8 mouse cellular contexts compared by ENCODE assay signal in the genomic region with DNA sequence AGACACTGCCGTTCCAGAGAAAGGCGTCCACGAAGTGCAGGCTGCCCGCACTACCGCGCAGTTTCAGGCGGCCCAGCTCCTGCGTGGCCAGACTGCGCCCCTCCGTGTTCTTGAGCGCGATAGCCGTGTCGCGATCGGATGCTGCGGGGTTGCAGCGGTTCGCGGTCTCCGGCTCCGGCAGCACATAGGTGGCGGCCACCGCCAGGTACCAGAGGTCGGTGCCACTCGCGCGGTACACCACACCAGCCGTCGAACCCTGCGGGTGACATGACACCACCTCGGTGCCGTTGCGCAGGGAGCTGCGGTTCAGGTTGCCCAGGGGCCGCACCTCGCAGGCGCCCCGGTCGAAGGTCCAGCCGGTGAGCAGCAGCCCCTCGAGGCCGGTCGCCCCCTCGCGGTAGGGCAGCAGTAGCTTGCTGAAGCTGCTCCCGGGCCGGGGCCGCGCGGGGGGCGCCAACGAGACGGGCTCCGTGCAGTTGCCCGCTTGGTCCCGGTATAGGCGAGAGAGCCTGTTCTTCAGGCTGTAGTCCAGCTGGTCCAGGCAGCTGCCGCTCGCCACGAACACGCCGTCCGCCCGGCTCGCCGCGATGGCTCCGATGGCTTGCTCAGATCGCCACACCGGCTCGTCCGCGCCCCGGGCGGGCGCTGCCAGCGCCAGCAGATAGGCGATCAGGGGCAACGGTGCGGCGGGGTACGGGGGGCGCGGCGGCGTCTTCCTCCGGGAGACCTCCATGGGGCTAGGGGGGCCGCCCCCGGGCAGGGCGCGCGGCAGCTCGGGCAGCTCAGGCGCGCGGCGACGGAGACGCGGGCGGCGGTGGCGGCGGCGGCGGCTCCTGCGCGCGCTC. TPM values are rescaled to one million over a fixed set of nuclear protein-coding genes. Genes with fewer than 3 reads are reported as not detected.
A peak's percentile ranks its signal among the peaks of the same experiment; 100 is the strongest.
DNase-seq lines count a peak whose midpoint lies in the region; ATAC-seq and TF ChIP-seq lines count a peak whose summit lies in the region.

No protein-coding gene starts in this region.

- peaks cover 40% of the 10 kb centered on the region for H3K27me3 ChIP-seq in heart, embryonic 16.5 days (ENCODE audit: control insufficient read depth, insufficient read depth, low read length)
- H3K27me3 ChIP-seq in lung, postnatal 0 days (replicated peaks; ENCODE audit: insufficient read depth, low read length) = peaks cover 6% of the 10 kb centered on the region; the same call in 1 of the 2 replicates

- no peaks in the 10 kb centered on the region for H3K36me3 ChIP-seq in heart, embryonic 16.5 days (ENCODE audit: control insufficient read depth, insufficient read depth)
- no peaks in the 10 kb centered on the region for H3K36me3 ChIP-seq in lung, postnatal 0 days (ENCODE audit: insufficient read depth, low read length)

- H3K9me3 ChIP-seq in heart, embryonic 16.5 days (replicated peaks; ENCODE audit: control insufficient read depth, low read length) = no peaks in the 10 kb centered on the region
- H3K9me3 ChIP-seq in lung, postnatal 0 days (ENCODE audit: low read length) = no peaks in the 10 kb centered on the region

- peak; percentile 69 for TF ChIP-seq CTCF in lung, postnatal 0 days (IDR thresholded peaks at IDR 0.05)

- peak; percentile 56 for ATAC-seq in erythroid progenitor cell, adult 5-6 weeks (replicated peaks; ENCODE audit: low FRiP score, poor library complexity, severe bottlenecking)
- ATAC-seq in heart, embryonic 16.5 days (replicated peaks; ENCODE audit: extremely low read depth, insufficient read depth, low FRiP score) = peak; percentile 11; the same call in 1 of the 2 replicates
- ATAC-seq in lung, postnatal 0 days = peak; percentile 55

- H3K4me2 ChIP-seq in heart, embryonic 16.5 days (ENCODE audit: low read depth, low read length) = peak overlapping the region; percentile 100
- peak overlapping the region; percentile 99 for H3K4me2 ChIP-seq in lung, postnatal 0 days (replicated peaks; ENCODE audit: low read depth, low read length)

- peaks cover 16% of the 10 kb centered on the region for H3K4me1 ChIP-seq in heart, embryonic 16.5 days (ENCODE audit: control insufficient read depth, insufficient read depth, low read length)
- H3K4me1 ChIP-seq in lung, postnatal 0 days (ENCODE audit: insufficient read depth, low read depth, low read length) = 0 out of 2 replicates have a peak, but pooled peaks cover 3% of the 10 kb centered on the region

- H3K4me3 ChIP-seq in heart, embryonic 16.5 days (ENCODE audit: low read length) = peak overlapping the region; percentile 89
- peak overlapping the region; percentile 74 for H3K4me3 ChIP-seq in lung, postnatal 0 days (ENCODE audit: low read depth, low read length)

- peak overlapping the region; percentile 83 for H3K9ac ChIP-seq in heart, embryonic 16.5 days (ENCODE audit: low read length)
- peak overlapping the region; percentile 48 for H3K9ac ChIP-seq in lung, postnatal 0 days (replicated peaks; ENCODE audit: low read depth)

- peak overlapping the region; percentile 46 for H3K27ac ChIP-seq in heart, embryonic 16.5 days (ENCODE audit: low read length)
- H3K27ac ChIP-seq in lung, postnatal 0 days (ENCODE audit: low read length) = 0 out of 2 replicates have a peak overlapping the region, but pooled peaks have one; percentile 43

- DNase-seq in CD4-positive, CD25-positive, alpha-beta regulatory T cell, adult 2 months (ENCODE audit: low read depth, low spot score) = peak; percentile 75
- DNase-seq in adrenal gland, postnatal 25 days = peak; percentile 62
- peak; percentile 49 for DNase-seq in layer of hippocampus, adult 9-11 months
- DNase-seq in lung, postnatal 0 days (ENCODE audit: low spot score) = peak; percentile 69
- DNase-seq in ovary, postnatal 10 days (ENCODE audit: low spot score) = peak; percentile 39
- DNase-seq in thymus, postnatal 10 days (ENCODE audit: low spot score in 2 of 2) = peak; percentile 49 to 75

- WGBS in heart, embryonic 16.5 days = under 1% methylated on average over 107 of the region's 110 CpGs
- WGBS in lung, postnatal 0 days = 1% methylated on average over 83 of the region's 110 CpGs

- TF ChIP-seq EP300 in lung, postnatal 0 days (IDR thresholded peaks at IDR 0.05) = no peak

RNA-seq across cellular contexts. Expression of a gene that starts 0.6 kb away (rescaled TPM):
- total RNA-seq in adrenal gland, postnatal 25 days (2021) = 1.4 and 1.5 TPM in 2 replicates
- total RNA-seq in erythroid progenitor cell, adult 5-6 weeks (2015; ENCODE audit: low replicate concordance) = 18.4 and 29.9 TPM in 2 replicates
- total RNA-seq in erythroid progenitor cell, adult 5-6 weeks (2017; ENCODE audit: low replicate concordance) = 8.7 and 9.5 TPM in 2 replicates
- polyA plus RNA-seq in heart, embryonic 16.5 days (2015; fragmentation: Nextera tagmentation; extraction: Ambion mirVana) = 2.0 TPM in 2 replicates
- 3.2 and 4.2 TPM in 2 replicates for polyA plus RNA-seq in lung, postnatal 0 days (2015; fragmentation: Nextera tagmentation; extraction: Ambion mirVana)

Comparison
In these comparisons a context has a peak if more than half of its experiments do, and no peak if none do; other contexts are left out.
1. Peak in every context shown above with its lines: DNase-seq, ATAC-seq, H3K4me3 ChIP-seq and H3K27ac ChIP-seq.